Mouse (Mus musculus): ENCODE results near the gene Hist2h2ab.
"Not testable (repeated sequence)": the region's sequence is repeated elsewhere in the genome, so short reads cannot be mapped to it uniquely, and the experiment has no call there.

The Hist2h2ab gene

GRCm38 (mm10) chr3:96219661-96220130 lies at the start of gene Hist2h2ab, which contains the start of gene Bola1:
Gene Hist2h2ab, plus strand, starts transcription at chr3:96219865.
Gene Bola1, minus strand, starts transcription at chr3:96219709.
- peak; percentile 71 for DNase-seq

DNA sequence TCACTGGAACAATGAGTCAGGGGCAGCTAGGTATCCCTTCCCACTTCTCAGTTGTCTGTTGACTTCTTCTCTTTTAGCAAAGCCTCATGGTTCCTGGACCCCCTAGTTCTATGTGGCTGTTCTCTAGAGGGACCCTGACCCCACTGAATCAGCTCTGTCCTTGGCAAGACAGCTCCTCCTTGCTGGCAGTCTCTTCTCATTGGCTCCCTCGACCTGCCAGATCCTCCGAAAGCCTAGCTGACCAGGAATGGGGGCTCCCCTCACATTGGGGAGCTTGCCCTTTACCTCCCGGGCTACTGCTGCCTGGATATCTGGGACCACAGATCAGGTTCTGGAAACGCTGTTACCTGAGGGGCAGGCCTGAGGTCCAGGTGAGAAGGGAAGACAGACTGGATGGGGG lies 49.4 kb upstream of the Hist2h2ab start:
- DNase-seq = no peak

DNA sequence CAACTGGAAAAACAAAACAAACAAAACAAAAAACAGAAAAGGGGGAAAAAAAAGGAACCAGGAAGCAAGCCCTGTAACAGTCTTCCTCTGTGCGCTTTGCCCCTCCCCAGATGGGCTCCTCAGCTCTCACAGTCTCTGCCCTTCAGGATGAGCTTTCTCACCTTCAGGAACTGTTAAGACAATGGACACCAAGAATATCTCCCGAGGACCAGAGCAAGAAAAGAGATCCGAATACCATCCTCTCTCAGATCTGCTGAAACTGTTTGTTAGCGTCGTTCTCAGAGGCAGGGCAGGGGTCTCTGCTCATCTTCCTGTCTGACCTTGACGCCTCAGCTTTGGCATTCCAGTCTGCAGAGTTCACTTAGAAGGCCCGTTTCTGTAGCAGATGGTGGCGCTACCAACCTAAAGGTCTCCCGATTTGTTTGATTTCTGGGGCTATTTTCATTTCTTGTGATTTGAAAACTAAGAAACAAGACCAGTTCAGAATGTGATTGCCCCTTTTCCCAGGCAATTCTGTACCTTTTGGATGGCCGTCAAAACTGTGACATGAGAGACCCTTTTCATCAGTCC lies 48.6 kb upstream of the Hist2h2ab start:
- no peak for DNase-seq

- no peak for DNase-seq
These were observed 48.0 kb upstream of the Hist2h2ab start for GRCm38 (mm10) chr3:96171583-96172196.

- peak; percentile 77 for DNase-seq
These were observed 47.2 kb upstream of the Hist2h2ab start, which contains the start of gene Sf3b4 for GRCm38 (mm10) chr3:96172197-96173178. Gene Sf3b4, plus strand, starts transcription at chr3:96172332.

GRCm38 (mm10) chr3:96173185-96173584 lies 46.5 kb upstream of the Hist2h2ab start:
- no peak for DNase-seq

- not testable (repeated sequence) for DNase-seq
These were observed 45.6 kb upstream of the Hist2h2ab start for GRCm38 (mm10) chr3:96174042-96174441.

DNA sequence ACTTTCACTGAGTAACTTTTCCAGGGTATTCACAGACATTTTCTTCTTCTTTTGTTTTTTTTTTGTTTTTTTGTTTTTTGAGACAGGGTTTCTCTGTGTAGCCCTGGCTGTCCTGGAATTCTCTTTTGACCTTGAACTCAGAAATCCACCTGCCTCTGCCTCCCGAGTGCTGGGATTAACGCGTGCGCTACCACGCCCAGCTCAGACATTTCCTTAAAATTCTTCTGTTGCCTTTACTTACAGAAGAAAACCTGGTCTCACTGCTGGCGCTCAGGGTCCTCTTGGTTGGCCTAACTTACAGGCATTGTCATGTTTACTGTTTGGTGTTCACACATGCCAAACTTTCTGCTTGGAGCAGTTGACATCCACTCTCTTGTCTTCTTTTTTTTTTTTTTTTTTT lies 44.4 kb upstream of the Hist2h2ab start:
- no peak for DNase-seq

DNA sequence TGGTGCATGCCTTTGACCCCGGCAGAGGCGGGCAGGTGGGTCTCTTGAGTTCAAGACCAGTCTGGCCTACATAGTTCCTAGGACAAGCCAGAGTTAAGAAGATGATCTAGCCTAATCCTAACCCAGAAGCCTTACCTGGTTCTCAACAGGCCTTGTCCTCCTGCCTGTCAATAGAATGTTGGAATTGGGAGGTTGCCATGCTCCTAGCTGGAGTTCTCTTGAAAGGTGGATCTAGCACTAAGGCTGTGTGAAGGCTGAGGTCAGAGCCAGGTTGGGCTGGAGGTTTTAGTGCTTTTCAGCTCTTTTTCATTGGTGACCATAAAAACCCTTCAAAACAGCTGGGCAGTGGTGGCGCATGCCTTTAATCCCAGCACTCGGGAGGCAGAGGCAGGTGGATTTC lies 41.2 kb upstream of the Hist2h2ab start:
- no peak for DNase-seq

DNA sequence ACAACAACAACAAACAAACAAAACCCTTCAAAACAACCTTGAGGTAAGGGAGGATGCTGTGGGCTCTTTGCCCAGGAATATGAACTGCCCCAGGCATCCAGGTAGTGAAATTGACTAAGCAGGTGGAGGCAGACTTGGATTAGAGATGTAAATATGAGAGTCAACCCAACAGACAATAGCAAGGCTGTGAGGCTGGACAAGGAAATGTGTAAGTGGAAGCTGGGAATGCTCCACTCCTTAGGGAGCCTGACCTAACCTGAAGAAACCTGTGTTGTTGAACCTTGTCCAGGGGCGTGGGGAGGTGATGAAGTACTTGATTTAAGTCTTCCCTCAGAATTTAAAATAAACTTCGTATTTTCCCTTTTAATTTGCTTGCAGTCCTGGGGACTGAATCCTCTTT lies 40.8 kb upstream of the Hist2h2ab start:
- DNase-seq = no peak

DNA sequence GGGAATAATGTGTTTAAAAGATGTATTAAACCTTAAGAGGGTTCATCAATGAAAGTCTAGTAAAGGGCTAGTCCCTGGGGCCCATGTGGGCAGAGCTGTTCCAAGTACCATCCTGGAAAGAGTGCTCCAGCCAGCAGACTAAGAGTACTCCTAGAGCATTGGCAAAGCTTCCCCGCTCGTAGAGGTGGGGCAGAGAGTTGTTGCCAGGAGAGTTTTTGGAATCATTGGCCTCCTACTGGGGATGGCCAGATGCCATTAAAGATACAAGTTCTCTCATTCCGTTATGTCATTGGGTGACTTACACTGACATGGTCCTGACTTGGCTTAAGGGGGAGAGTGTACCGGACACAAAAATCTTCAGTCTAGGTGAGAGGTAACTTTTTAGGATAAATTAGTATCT lies 40.1 kb upstream of the Hist2h2ab start:
- no peak for DNase-seq

DNA sequence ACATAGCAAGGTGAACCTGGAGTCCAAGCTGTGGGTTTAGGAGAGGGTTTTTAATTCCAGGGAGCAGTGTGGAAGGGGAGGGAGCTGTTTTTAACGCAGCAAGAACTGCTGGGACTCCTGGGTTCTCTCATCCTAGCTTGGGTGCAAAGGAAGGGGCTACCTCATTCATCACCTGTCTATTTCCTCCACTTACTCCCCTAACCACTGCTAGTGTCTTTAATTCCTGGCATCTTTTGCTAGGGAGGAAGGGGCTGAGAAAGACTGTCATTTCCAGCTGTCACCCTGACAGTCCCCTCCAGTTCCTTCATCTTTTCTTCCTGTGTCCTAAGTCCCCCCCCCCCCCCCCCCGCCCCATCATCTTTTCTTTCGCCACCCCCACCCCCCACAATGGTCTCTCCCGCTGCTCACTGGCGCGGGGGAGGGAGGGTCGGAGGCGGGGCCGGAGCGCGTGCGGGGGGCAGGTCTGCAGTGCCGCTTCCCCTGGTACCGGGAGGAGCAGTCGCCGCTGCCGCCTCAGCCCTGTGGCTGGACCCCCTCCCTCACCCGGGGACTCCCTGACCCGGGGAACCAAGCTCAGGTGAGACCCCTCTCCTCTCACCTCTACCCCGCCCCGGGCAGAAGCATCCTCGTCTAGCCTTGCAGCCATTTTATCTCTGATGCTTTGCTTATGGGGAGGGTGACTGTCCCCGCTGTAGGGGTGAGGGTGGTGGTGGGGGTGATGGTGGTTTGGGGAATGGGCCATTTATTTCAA lies 38.8 kb upstream of the Hist2h2ab start, which contains the start of gene Sv2a:
Gene Sv2a, plus strand, starts transcription at position 425 of the 751 bp plus-strand sequence.
- DNase-seq = peak; percentile 76

GRCm38 (mm10) chr3:96181510-96182381 lies 37.9 kb upstream of the Hist2h2ab start:
- no peak for DNase-seq

- no peak for DNase-seq
These were observed 37.3 kb upstream of the Hist2h2ab start for GRCm38 (mm10) chr3:96182382-96182776.

- no peak for DNase-seq
These were observed 26.7 kb upstream of the Hist2h2ab start for GRCm38 (mm10) chr3:96192977-96193376.

GRCm38 (mm10) chr3:96194966-96195365 lies 24.7 kb upstream of the Hist2h2ab start:
- no peak for DNase-seq

GRCm38 (mm10) chr3:96195616-96196313 lies 23.9 kb upstream of the Hist2h2ab start:
- DNase-seq = no peak

- DNase-seq = no peak
These were observed 23.1 kb upstream of the Hist2h2ab start for GRCm38 (mm10) chr3:96196437-96197128.

DNA sequence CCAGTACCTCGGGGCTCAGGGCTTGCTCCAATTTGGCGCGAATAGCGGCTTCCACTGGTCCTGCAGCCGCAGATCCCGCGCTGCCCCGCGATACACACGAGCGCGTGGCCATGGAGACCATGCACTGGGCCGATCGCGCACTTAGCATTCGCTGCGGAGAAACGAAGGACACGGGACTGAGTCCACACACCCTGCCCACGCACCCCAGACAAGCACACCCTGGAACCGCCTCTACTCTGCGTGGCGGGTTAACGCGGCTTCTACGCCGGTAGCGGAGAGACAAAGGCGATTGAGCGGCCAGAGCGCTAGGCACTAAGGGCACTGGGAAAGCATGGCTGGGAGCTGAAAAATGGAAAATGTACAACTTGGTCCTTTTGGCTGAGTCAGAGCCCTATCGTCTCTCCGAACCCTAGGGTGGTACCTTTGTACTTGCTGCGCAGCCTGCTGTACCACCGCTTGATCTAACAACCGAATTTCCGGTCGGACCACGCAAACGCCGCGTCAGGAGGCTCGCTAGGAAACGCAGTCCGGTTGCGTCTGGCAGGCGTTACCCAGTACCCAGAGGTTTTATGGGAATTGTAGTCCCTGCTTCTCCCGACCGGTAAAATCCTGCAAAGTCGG lies 22.4 kb upstream of the Hist2h2ab start:
- DNase-seq = peak; percentile 87

- no peak for DNase-seq
These were observed 21.5 kb upstream of the Hist2h2ab start for GRCm38 (mm10) chr3:96198181-96198580.

Measured in cerebellum, adult 11 months (tissue).